Mouse (Mus musculus) testis, adult 2 months (tissue): ENCODE results near the gene Erc1.

ENCODE experiments used
- CTCF ChIP-seq: fragments of 200-500 bp; IDR thresholded peaks from 2 replicates; pipeline ENCODE4 v1.5.1; 2012; ENCODE audit warnings: low read depth, mild to moderate bottlenecking, inconsistent platforms, low read length, moderate library complexity; ENCODE audit not compliant: control insufficient read depth, insufficient read depth, insufficient replicate concordance
- POLR2A ChIP-seq: fragments of 200-500 bp; IDR thresholded peaks from 2 replicates; pipeline ENCODE4 v1.6.1; 2012; ENCODE audit warnings: low read depth, mild to moderate bottlenecking, inconsistent platforms, low read length, moderate library complexity; ENCODE audit not compliant: control insufficient read depth

DNA sequence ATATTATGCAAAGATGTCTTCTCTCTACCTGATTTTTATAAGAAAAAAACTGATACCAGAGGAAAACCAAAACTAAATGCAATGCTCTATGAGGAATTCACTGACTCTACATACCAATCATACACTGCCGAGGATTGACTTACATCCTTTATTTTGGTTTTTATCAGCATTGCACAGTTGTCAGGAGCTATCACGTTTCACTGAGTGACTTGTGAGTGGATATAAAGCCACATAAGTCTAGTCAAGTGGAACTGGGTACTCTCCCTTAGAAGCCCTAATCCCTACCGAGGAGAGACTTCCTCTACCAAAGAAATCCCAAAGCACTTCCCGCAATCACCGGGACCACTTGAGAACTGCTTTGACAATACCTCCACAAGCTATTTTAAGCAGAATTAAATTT is 90.2 kb downstream of the Erc1 start:
- TF ChIP-seq POLR2A (no peak), CTCF (no peak)
